Mouse (Mus musculus) layer of hippocampus, adult 2 months (tissue): ENCODE measurements around the gene Zfp574. TPM values are rescaled to one million over a fixed set of nuclear protein-coding genes. Genes with fewer than 3 reads are reported as not detected.

Source experiments
- DNase-seq, 2 experiments: peaks; one replicate each; pipeline ENCODE4 v3.0.0; 2022; ENCODE audit warnings: low spot score in 2 of 2
- H3K27ac ChIP-seq: fragments of 200-600 bp; 2 replicates; pipeline ENCODE4 v1.8.1; 2022
- H3K4me3 ChIP-seq: fragments of 200-600 bp; 2 replicates; pipeline ENCODE4 v1.8.1; 2022; ENCODE audit warnings: mild to moderate bottlenecking
- CTCF ChIP-seq: fragments of 200-600 bp; conservative IDR thresholded peaks from 2 replicates; pipeline ENCODE4 v1.8.1; 2022; ENCODE audit warnings: antibody characterized with exemption, mild to moderate bottlenecking, moderate library complexity
- microRNA-seq, 2 experiments: library from miRNA; unstranded; fragments of <30 nt; microRNA quantifications; one replicate each; pipeline ENCODE4 v1.2.0; 2021
- total RNA-seq, 2 experiments: library from RNA; stranded (reverse); gene quantifications; 2 replicates each; pipeline ENCODE4 v1.2.3; 2021

The Zfp574 gene
- total RNA-seq, 2 experiments from 2014 or later, result 29.3 to 30.3 TPM

- Histone ChIP-seq H3K27ac (peak overlapping the region; percentile 67; the same call in 1 of the 2 replicates), H3K4me3 (peak overlapping the region; percentile 46; the same call in 1 of the 2 replicates)
- no peak for TF ChIP-seq CTCF
- DNase-seq, result no peak
Measured at GRCm38 (mm10) chr7:25132318-25132960, 60.1 kb downstream of the Zfp574 start.

Small RNAs within 50 kb of the gene (microRNA-seq; reads per million reads assigned to microRNA genes)
- gene Mir6537, result 0 reads per million in 2 experiments

Other genes starting within 250 kb of the Zfp574 start
- gene Gm9844, start 210.4 kb upstream of the Zfp574 start, total RNA-seq, result 1 to 10 TPM in 1 of 2 experiments, not detected in 1; 1.6 TPM
- gene Lypd4, start 202.6 kb upstream of the Zfp574 start, total RNA-seq, result not detected
- gene Dmrtc2, start 202.5 kb upstream of the Zfp574 start, total RNA-seq, result not detected
- gene Rps19, start 188.2 kb upstream of the Zfp574 start, total RNA-seq, result 100 to 1,000 TPM; 501 to 525 TPM
- gene Cd79a, start 175.2 kb upstream of the Zfp574 start, total RNA-seq, result not detected
- gene Arhgef1, start 169.7 kb upstream of the Zfp574 start, total RNA-seq, result 10 to 100 TPM; 88.3 to 100.0 TPM
- gene Gm4881, start 128.1 kb upstream of the Zfp574 start, total RNA-seq, result not detected
- 100 to 1,000 TPM; 275 to 315 TPM for gene Rabac1, start 99.8 kb upstream of the Zfp574 start, total RNA-seq
- 1,000 to 10,000 TPM; 2,443 to 2,563 TPM for gene Atp1a3, start 66.6 kb upstream of the Zfp574 start, total RNA-seq
- 100 to 1,000 TPM; 247 to 248 TPM for gene Grik5, start 221 bp upstream of the Zfp574 start, total RNA-seq
- gene Pou2f2, start 107.2 kb downstream of the Zfp574 start, total RNA-seq, result 1 to 10 TPM; 8.2 to 8.5 TPM
- 10 to 100 TPM; 23.7 to 24.1 TPM for gene Dedd2, start 148.0 kb downstream of the Zfp574 start, total RNA-seq
- gene Zfp526, start 148.9 kb downstream of the Zfp574 start, total RNA-seq, result 10 to 100 TPM; 10.5 to 12.7 TPM
- gene Gsk3a, start 165.3 kb downstream of the Zfp574 start, total RNA-seq, result 100 to 1,000 TPM; 206 to 220 TPM
- 10 to 100 TPM; 40.3 to 45.1 TPM for gene Erf, start 178.2 kb downstream of the Zfp574 start, total RNA-seq
- 100 to 1,000 TPM; 218 to 225 TPM for gene Cic, start 195.1 kb downstream of the Zfp574 start, total RNA-seq
- gene Pafah1b3, start 225.4 kb downstream of the Zfp574 start, total RNA-seq, result 10 to 100 TPM; 16.9 to 21.0 TPM
- not detected for gene Prr19, start 228.8 kb downstream of the Zfp574 start, total RNA-seq
- gene Tmem145, start 233.5 kb downstream of the Zfp574 start, total RNA-seq, result 10 to 100 TPM; 27.4 to 27.8 TPM
- gene Megf8, start 244.6 kb downstream of the Zfp574 start, total RNA-seq, result 100 to 1,000 TPM in 1 of 2 experiments, 10 to 100 TPM in 1; 96.9 to 100 TPM